Mouse (Mus musculus) gastrocnemius, postnatal 4 days (tissue): ENCODE measurements at regions not wholly inside any gene's neighbourhood (a gene's known extent, or its start where the extent isn't known, plus 50 kb on each side); places are given as distances from the start of the nearest gene placed in this dataset.

Experiments
- DNase-seq, 2 experiments: peaks; one replicate each; pipeline ENCODE4 v3.0.0; 2021 to 2022; ENCODE audit warnings: low spot score in 2 of 2, mixed read lengths in 2 of 2

- no peak for DNase-seq
Measured at GRCm38 (mm10) chr5:120251697-120252401, 135.6 kb downstream of the Rbm19 start.

GRCm38 (mm10) chr5:120252551-120252950, 136.3 kb downstream of the Rbm19 start:
- DNase-seq: no peak

GRCm38 (mm10) chr5:120262715-120263273, 146.5 kb downstream of the Rbm19 start:
- DNase-seq: no peak

DNA sequence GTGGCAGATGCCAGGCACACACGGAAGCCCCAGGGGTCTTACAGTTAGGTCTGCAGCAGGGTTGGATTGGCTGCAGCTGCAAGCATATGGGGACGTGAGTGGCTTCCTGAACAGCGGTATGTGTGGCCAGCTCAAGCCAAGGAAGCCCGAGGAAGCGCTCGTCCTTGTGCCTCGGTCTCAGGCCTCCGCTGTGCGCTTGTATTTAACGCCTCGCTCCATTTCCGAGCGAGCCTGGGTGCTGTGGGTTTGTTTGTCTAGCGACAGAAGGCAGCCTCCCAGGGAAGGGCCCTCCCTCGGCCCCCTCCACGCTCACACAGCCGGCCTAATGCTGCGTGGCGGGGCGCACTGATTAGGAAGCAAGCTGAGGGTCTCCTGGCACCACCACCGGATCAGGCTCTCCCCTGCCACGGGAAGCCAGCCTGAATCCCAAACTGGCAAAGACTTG, 153.2 kb downstream of the Rbm19 start:
- DNase-seq: no peak

DNA sequence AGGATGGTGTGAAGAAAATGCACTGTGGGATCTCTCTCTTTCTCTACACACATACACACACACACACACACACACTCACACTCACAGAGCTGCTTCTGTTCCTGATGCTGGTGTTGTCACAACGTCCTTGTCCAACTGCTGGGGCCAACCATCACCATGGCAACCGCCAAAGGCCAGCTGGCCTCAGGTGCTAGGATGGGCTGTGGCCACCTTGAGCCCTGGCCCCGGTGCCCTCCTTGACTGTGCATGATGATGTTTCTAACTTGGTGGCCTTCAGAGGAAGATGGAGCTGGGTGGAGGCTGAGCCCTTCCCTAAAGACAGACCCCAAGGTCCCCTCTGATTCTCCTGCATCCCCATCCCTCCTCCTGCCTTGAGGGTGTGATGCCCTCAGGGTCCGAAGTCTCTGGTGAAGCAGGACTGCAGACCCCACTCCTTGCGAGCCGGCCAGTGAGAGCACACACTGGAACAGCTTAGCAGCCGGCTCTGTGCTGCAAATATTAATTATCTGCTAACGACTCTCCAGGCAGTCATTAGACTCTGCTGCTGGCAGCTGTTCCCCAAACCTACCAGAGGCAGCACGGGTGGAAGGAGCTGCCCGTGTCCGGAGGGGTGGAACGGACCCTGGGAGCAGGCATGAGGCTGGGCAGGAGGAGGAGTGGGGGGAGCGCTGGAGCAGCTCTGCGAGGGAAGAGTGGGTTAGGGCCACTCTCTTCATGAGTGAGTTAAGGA, 154.8 kb downstream of the Rbm19 start:
- no peak for DNase-seq

DNA sequence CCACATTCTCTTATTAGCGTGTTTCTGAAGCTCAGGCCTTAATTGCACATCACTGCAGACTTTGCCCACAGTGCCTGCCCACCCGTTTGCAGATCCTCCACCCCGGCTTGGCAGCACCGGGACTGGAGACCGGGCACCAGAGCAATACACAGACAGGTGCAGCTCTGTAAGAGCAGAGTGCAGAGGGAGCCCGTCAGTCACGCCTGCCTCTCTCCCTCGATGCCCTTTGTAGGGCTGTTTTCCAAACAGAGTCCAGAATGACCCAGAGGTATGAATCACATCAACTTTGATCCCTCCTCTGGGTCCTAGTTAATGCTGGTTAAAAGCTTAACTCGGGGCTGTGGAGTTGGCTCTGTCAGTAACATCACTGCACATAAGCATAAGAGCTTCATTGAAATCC, 155.3 kb upstream of the Lhx5 start:
- no peak for DNase-seq

GRCm38 (mm10) chr5:120280321-120280720, 151.2 kb upstream of the Lhx5 start:
- DNase-seq: no peak

DNA sequence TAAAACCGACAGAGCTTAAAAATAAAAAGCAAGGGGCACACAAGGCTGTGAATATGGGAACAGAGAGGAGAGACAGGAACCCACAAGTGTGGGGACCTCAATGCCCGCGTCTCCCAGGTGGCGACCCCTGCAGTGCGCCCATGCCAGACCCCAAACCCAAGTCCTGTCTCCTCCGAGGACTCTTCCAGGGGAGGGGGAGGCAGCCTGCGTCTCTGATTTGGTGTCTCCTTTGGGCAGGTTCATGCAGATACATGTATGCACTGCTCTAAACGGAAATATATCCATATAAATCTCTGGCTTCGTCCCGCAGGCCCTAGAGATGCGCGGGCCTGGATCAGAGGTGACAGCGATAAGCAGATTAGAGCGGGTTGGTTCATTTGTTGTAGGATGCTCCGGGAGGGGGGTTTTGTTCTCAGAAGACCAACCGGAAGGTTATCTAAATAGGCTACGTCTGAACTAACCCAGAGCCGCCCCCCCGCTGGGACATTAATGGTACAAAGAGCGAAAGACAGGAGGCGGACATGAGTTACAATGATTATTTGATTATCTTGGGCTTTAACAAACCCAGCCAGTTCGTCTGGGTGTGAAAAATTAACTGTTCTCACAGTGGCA, 150.4 kb upstream of the Lhx5 start:
- DNase-seq: no peak

GRCm38 (mm10) chr5:120281840-120282565, 149.5 kb upstream of the Lhx5 start:
- DNase-seq: no peak

DNA sequence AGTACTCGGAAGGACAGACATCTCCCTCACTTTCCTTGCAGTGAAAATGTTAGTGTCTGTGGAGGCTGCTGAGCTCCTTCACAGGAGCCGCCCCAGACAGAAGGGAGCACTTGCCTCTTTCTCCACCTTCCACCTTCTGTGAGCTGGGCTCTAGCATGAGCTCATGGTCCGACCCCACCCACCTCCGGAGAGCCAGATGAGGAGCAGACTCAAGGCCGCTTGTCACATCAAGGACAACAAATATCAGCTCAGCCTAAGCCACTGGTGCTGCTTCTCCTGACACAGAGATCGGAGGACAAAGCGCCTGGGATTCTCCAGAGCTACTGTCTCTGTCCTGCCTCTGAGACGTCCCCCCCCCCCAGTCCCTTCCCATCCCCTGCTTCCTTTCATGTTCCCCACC, 146.9 kb upstream of the Lhx5 start:
- no peak for DNase-seq

- DNase-seq: no peak
Measured at GRCm38 (mm10) chr5:120285036-120285435, 146.5 kb upstream of the Lhx5 start.

DNA sequence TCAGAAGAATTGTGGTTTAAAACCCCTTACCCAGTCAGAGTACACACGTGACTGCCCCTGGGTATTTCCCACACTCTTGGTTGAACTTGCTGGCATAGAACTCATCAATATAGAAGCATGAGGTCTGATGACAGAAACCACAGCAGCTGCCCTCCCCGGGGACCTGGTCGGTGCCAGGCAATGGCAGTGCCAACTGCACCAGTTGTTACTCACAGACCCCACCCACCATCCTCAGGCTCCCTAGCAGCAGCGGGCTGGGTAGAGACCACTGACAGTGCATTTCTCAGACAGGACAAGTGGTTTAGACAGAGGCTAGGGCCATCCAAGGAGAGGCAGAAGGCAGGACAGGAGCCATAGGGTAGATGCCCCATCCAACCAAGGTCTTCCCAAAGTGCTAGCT, 144.7 kb upstream of the Lhx5 start:
- peak in 1 of 2 experiments; percentile 57 for DNase-seq

GRCm38 (mm10) chr5:120288036-120288684, 143.3 kb upstream of the Lhx5 start:
- DNase-seq: no peak

- DNase-seq: no peak
Measured at GRCm38 (mm10) chr5:120294526-120295078, 136.9 kb upstream of the Lhx5 start.

DNA sequence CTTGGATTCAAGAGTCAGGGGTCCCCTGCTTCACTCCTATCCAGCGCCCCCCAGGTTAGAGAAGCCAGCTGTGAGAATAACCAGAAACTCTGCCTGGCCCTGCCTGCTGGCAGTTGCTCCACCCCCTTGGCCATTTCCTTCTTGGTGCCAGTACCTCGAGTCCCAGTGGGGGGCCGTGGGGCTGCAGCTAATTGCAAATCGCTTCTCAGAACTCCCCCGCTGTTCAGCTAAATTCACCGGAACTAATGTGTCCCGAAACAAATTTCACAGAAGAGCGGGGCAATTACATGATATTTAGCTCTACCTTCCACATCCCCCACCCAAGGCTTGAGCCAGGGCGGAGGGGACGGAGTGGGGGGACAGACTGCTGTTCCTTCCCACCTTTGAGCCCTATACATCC, 134.3 kb upstream of the Lhx5 start:
- no peak for DNase-seq

DNA sequence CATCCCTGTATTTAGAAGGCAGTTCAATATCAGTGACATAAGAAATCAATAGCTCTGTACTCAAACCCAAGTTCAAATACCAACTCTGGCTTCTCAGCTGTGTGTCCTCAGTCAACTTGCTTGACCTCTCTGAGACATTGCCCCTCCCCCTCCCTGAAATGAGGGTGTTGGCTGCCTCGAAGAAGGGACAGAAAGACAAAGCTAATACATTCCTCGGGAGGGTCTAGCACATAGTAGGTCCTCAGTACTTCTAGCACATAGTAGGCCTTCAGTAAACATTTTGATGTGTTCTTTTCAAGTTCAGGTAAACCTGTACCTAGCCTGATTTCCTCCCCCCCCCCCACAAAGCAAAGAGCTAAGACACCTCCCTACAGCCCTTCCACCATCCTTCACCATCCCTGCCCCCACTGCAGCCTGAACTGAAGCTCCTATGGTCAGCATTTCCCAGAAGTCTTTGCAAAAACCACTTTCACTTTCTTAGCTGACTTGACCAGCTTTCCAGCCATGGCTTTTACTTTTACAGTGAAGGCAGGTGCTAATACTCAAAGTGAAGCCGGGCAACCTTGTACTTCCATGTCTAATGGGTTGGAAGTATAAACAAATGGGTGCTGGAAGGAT, 133.7 kb upstream of the Lhx5 start:
- no peak for DNase-seq

DNA sequence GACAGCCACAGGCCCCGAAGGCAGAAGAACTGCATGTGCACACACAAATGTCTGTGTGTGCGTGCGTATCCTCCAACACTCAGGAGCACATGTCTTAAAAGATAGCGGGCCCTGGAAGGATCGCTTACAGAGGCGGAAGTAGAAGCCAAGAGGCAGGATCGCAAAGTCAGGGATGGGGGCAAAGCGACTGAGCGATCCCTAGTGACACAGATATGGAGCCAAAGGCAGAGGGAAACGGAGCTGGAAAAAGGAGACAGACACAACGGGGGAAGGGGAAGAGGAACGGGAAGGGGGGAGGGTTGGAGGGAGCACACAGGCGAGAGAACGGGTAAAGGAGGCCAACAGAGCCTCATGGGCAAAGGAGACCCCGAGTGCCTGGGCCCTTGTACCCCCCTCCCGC, 129.8 kb upstream of the Lhx5 start:
- DNase-seq: no peak

- no peak for DNase-seq
Measured at GRCm38 (mm10) chr5:120302307-120302706, 129.2 kb upstream of the Lhx5 start.

DNA sequence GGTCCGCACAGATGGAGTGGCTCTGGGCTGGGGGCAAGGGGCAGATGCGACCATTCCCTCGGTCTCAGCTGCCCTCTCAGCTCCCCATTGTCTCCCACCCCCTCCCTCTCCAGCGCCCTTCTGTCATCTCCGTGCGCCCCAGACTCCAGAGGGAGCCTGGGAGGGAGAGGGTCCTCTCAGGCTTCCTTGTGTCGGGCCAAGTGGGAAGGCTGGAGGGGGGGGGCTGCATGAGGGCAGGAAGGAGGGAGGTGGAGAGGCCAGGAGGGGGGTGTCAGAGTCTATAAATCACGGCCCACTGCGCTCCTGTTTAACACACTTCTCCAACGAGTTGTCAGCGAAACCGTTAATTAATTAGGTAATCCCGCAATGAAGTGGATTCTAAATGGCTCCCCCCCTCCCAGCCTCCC, 127.2 kb upstream of the Lhx5 start:
- no peak for DNase-seq

DNA sequence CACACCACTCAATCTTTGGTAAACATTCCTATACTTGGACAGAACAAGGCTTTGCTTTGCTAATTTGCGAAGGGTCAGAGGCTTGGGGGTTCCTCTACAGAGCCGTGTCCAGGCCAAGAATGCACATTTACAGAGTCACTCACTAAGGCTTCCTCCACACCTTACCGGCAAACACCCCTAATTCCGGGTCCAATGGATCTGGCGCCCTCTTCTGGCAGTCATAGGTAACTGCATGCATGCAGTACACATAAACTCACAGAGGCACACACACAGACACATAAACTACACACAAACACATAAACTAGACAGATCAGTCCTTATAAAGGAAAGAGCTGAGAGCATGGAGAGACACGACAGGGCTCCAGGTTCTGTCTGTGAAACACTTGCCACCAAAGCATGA, 119.2 kb upstream of the Lhx5 start:
- no peak for DNase-seq
